Mouse (Mus musculus) adrenal gland, postnatal 4 days (tissue): ENCODE results near the gene Gemin7. TPM values are rescaled to one million over a fixed set of nuclear protein-coding genes. Genes with fewer than 3 reads are reported as not detected.

Experiments used
- DNase-seq, 2 experiments: peaks; one replicate each; pipeline ENCODE4 v3.0.0; 2021 to 2022; ENCODE audit warnings: low spot score in 2 of 2, mixed read lengths in 2 of 2
- total RNA-seq, 2 experiments: library from RNA; stranded (reverse); gene quantifications; 2 replicates each; pipeline ENCODE4 v1.2.3; 2021

The Gemin7 gene
- total RNA-seq, 2 experiments from 2014 or later, result 67.0 to 68.8 TPM

- no peak for DNase-seq
Observed at GRCm38 (mm10) chr7:19551634-19552033, 25.8 kb downstream of the Gemin7 start.

GRCm38 (mm10) chr7:19549394-19549793 lies 28.0 kb downstream of the Gemin7 start:
- DNase-seq, result no peak

GRCm38 (mm10) chr7:19547344-19547969 lies 29.9 kb downstream of the Gemin7 start:
- DNase-seq, result no peak

- no peak for DNase-seq
Observed at GRCm38 (mm10) chr7:19546007-19546406, 31.4 kb downstream of the Gemin7 start.

GRCm38 (mm10) chr7:19543584-19543983 lies 33.8 kb downstream of the Gemin7 start:
- DNase-seq, result no peak

- DNase-seq, result no peak
Observed at GRCm38 (mm10) chr7:19542155-19542691, 35.2 kb downstream of the Gemin7 start.

GRCm38 (mm10) chr7:19541681-19542154 lies 35.7 kb downstream of the Gemin7 start:
- DNase-seq, result no peak

GRCm38 (mm10) chr7:19540771-19541566 lies 36.4 kb downstream of the Gemin7 start:
- DNase-seq, result no peak

- no peak for DNase-seq
Observed at GRCm38 (mm10) chr7:19534676-19535075, 42.7 kb downstream of the Gemin7 start.

GRCm38 (mm10) chr7:19532240-19532639 lies 45.2 kb downstream of the Gemin7 start:
- no peak for DNase-seq

- DNase-seq, result no peak
Observed at GRCm38 (mm10) chr7:19531077-19531476, 46.3 kb downstream of the Gemin7 start.

GRCm38 (mm10) chr7:19525105-19525481 lies 52.3 kb downstream of the Gemin7 start:
- DNase-seq, result no peak

- DNase-seq, result no peak
Observed at GRCm38 (mm10) chr7:19524420-19525104, 52.8 kb downstream of the Gemin7 start.

- DNase-seq, result peak in 1 of 2 experiments; percentile 40
Observed at GRCm38 (mm10) chr7:19523757-19524419, 53.5 kb downstream of the Gemin7 start.

- DNase-seq, result no peak
Observed at GRCm38 (mm10) chr7:19523017-19523756, 54.2 kb downstream of the Gemin7 start.

GRCm38 (mm10) chr7:19520032-19520431 lies 57.4 kb downstream of the Gemin7 start:
- DNase-seq, result no peak

GRCm38 (mm10) chr7:19517652-19518365 lies 59.6 kb downstream of the Gemin7 start, which contains the start of gene Nkpd1:
Gene Nkpd1 (plus strand): TSS chr7:19517838.
- DNase-seq, result no peak
